Mouse (Mus musculus): Measurements from ENCODE around the gene Chn1. TPM values are rescaled to one million over a fixed set of nuclear protein-coding genes. Genes with fewer than 3 reads are reported as not detected.

Chn1 gene
- polyA plus RNA-seq, 1 experiment from 2014 or later = 7.6 TPM

GRCm38 (mm10) chr2:73724934-73725333 lies 50.2 kb downstream of the Chn1 start:
- DNase-seq (ENCODE audit: low spot score) = no peak
- H3K36me3 ChIP-seq (ENCODE audit: control insufficient read depth, insufficient read depth, low read length) = no peaks in the 10 kb centered on the region
- H3K27me3 ChIP-seq (replicated peaks; ENCODE audit: control insufficient read depth, insufficient read depth, low read length) = no peaks in the 10 kb centered on the region
- H3K4me2 ChIP-seq = no peak overlapping the region
- WGBS = 60% methylated on average over 3 of the region's 3 CpGs
- no peak overlapping the region for H3K9ac ChIP-seq (ENCODE audit: low read depth, low read length)
- no peaks in the 10 kb centered on the region for H3K9me3 ChIP-seq (ENCODE audit: control insufficient read depth, low read length)
- ATAC-seq (replicated peaks; ENCODE audit: low FRiP score) = no peak
- H3K4me1 ChIP-seq (replicated peaks; ENCODE audit: control insufficient read depth, insufficient read depth, low read length) = no peaks in the 10 kb centered on the region; the same call in 1 of the 2 replicates
- H3K27ac ChIP-seq (ENCODE audit: low read depth, low read length) = no peak overlapping the region
- no peak overlapping the region for H3K4me3 ChIP-seq (ENCODE audit: low read depth, low read length)

GRCm38 (mm10) chr2:73721821-73722220 lies 53.3 kb downstream of the Chn1 start:
- H3K4me3 ChIP-seq (ENCODE audit: low read depth, low read length) = no peak overlapping the region
- no peak overlapping the region for H3K9ac ChIP-seq (ENCODE audit: low read depth, low read length)
- H3K27me3 ChIP-seq (replicated peaks; ENCODE audit: control insufficient read depth, insufficient read depth, low read length) = no peaks in the 10 kb centered on the region
- 50% methylated on average over 4 of the region's 4 CpGs for WGBS
- DNase-seq (ENCODE audit: low spot score) = no peak
- H3K4me2 ChIP-seq = no peak overlapping the region
- H3K36me3 ChIP-seq (ENCODE audit: control insufficient read depth, insufficient read depth, low read length) = no peaks in the 10 kb centered on the region
- no peaks in the 10 kb centered on the region for H3K9me3 ChIP-seq (ENCODE audit: control insufficient read depth, low read length)
- H3K4me1 ChIP-seq (replicated peaks; ENCODE audit: control insufficient read depth, insufficient read depth, low read length) = no peaks in the 10 kb centered on the region; the same call in 1 of the 2 replicates
- H3K27ac ChIP-seq (ENCODE audit: low read depth, low read length) = no peak overlapping the region
- ATAC-seq (replicated peaks; ENCODE audit: low FRiP score) = no peak

GRCm38 (mm10) chr2:73712481-73712880 lies 62.7 kb downstream of the Chn1 start:
- Histone ChIP-seq H3K4me1 (replicated peaks; ENCODE audit: control insufficient read depth, insufficient read depth, low read length) (no peaks in the 10 kb centered on the region), H3K36me3 (ENCODE audit: control insufficient read depth, insufficient read depth, low read length) (no peaks in the 10 kb centered on the region), H3K27ac (ENCODE audit: low read depth, low read length) (no peak overlapping the region), H3K9me3 (ENCODE audit: control insufficient read depth, low read length) (no peaks in the 10 kb centered on the region), H3K27me3 (replicated peaks; ENCODE audit: control insufficient read depth, insufficient read depth, low read length) (no peaks in the 10 kb centered on the region), H3K9ac (ENCODE audit: low read depth, low read length) (no peak overlapping the region), H3K4me2 (no peak overlapping the region), H3K4me3 (ENCODE audit: low read depth, low read length) (no peak overlapping the region)
- ATAC-seq (replicated peaks; ENCODE audit: low FRiP score) (no peak), DNase-seq (ENCODE audit: low spot score) (no peak)

GRCm38 (mm10) chr2:73693045-73693444 lies 82.1 kb downstream of the Chn1 start:
- 78% methylated on average over 4 of the region's 4 CpGs for WGBS

GRCm38 (mm10) chr2:73690783-73691604 lies 84.2 kb downstream of the Chn1 start:
- ATAC-seq (replicated peaks; ENCODE audit: low FRiP score) (no peak), DNase-seq (ENCODE audit: low spot score) (no peak)
- H3K27me3 ChIP-seq (replicated peaks; ENCODE audit: control insufficient read depth, insufficient read depth, low read length) = no peaks in the 10 kb centered on the region
- no peak overlapping the region for H3K27ac ChIP-seq (ENCODE audit: low read depth, low read length)
- H3K4me1 ChIP-seq (replicated peaks; ENCODE audit: control insufficient read depth, insufficient read depth, low read length) = no peaks in the 10 kb centered on the region
- no peak overlapping the region for H3K9ac ChIP-seq (ENCODE audit: low read depth, low read length)
- 84% methylated on average over 6 of the region's 6 CpGs for WGBS
- H3K9me3 ChIP-seq (ENCODE audit: control insufficient read depth, low read length) = no peaks in the 10 kb centered on the region
- H3K36me3 ChIP-seq (ENCODE audit: control insufficient read depth, insufficient read depth, low read length) = no peaks in the 10 kb centered on the region
- H3K4me2 ChIP-seq = no peak overlapping the region
- H3K4me3 ChIP-seq (ENCODE audit: low read depth, low read length) = no peak overlapping the region

More at GRCm38 (mm10) chr2:73693045-73693444, 82.1 kb downstream of the Chn1 start:
- no peaks in the 10 kb centered on the region for H3K4me1 ChIP-seq (replicated peaks; ENCODE audit: control insufficient read depth, insufficient read depth, low read length)
- H3K4me3 ChIP-seq (ENCODE audit: low read depth, low read length) = no peak overlapping the region
- DNase-seq (ENCODE audit: low spot score) = no peak
- H3K9me3 ChIP-seq (ENCODE audit: control insufficient read depth, low read length) = no peaks in the 10 kb centered on the region
- H3K9ac ChIP-seq (ENCODE audit: low read depth, low read length) = no peak overlapping the region
- H3K36me3 ChIP-seq (ENCODE audit: control insufficient read depth, insufficient read depth, low read length) = no peaks in the 10 kb centered on the region
- no peaks in the 10 kb centered on the region for H3K27me3 ChIP-seq (replicated peaks; ENCODE audit: control insufficient read depth, insufficient read depth, low read length)
- H3K4me2 ChIP-seq = no peak overlapping the region
- no peak for ATAC-seq (replicated peaks; ENCODE audit: low FRiP score)
- no peak overlapping the region for H3K27ac ChIP-seq (ENCODE audit: low read depth, low read length)

GRCm38 (mm10) chr2:73682500-73682899 lies 92.6 kb downstream of the Chn1 start:
- Histone ChIP-seq H3K4me3 (ENCODE audit: low read depth, low read length) (no peak overlapping the region), H3K27me3 (replicated peaks; ENCODE audit: control insufficient read depth, insufficient read depth, low read length) (no peaks in the 10 kb centered on the region), H3K9me3 (ENCODE audit: control insufficient read depth, low read length) (no peaks in the 10 kb centered on the region), H3K4me2 (no peak overlapping the region), H3K9ac (ENCODE audit: low read depth, low read length) (no peak overlapping the region), H3K27ac (ENCODE audit: low read depth, low read length) (no peak overlapping the region), H3K4me1 (replicated peaks; ENCODE audit: control insufficient read depth, insufficient read depth, low read length) (no peaks in the 10 kb centered on the region), H3K36me3 (ENCODE audit: control insufficient read depth, insufficient read depth, low read length) (no peaks in the 10 kb centered on the region)
- WGBS = 30% methylated on average over 1 of the region's 1 CpGs
- DNase-seq (ENCODE audit: low spot score) = no peak
- no peak for ATAC-seq (replicated peaks; ENCODE audit: low FRiP score)

- Histone ChIP-seq H3K4me2 (no peak overlapping the region), H3K9ac (ENCODE audit: low read depth, low read length) (no peak overlapping the region), H3K4me3 (ENCODE audit: low read depth, low read length) (no peak overlapping the region), H3K27ac (ENCODE audit: low read depth, low read length) (no peak overlapping the region), H3K27me3 (replicated peaks; ENCODE audit: control insufficient read depth, insufficient read depth, low read length) (no peaks in the 10 kb centered on the region), H3K9me3 (ENCODE audit: control insufficient read depth, low read length) (no peaks in the 10 kb centered on the region), H3K36me3 (ENCODE audit: control insufficient read depth, insufficient read depth, low read length) (no peaks in the 10 kb centered on the region), H3K4me1 (replicated peaks; ENCODE audit: control insufficient read depth, insufficient read depth, low read length) (no peaks in the 10 kb centered on the region)
- ATAC-seq (replicated peaks; ENCODE audit: low FRiP score) (no peak), DNase-seq (ENCODE audit: low spot score) (no peak)
- 83% methylated on average over 1 of the region's 1 CpGs for WGBS
These were observed 94.6 kb downstream of the Chn1 start for GRCm38 (mm10) chr2:73680425-73681027.

- DNase-seq (ENCODE audit: low spot score) = no peak
These were observed 106.5 kb downstream of the Chn1 start for GRCm38 (mm10) chr2:73668608-73669007.

More at GRCm38 (mm10) chr2:73668608-73669007, 106.5 kb downstream of the Chn1 start:
- no peak overlapping the region for H3K9ac ChIP-seq (ENCODE audit: low read depth, low read length)
- H3K27ac ChIP-seq (ENCODE audit: low read depth, low read length) = no peak overlapping the region
- no peaks in the 10 kb centered on the region for H3K27me3 ChIP-seq (replicated peaks; ENCODE audit: control insufficient read depth, insufficient read depth, low read length)
- no peaks in the 10 kb centered on the region for H3K36me3 ChIP-seq (ENCODE audit: control insufficient read depth, insufficient read depth, low read length)
- H3K4me1 ChIP-seq (replicated peaks; ENCODE audit: control insufficient read depth, insufficient read depth, low read length) = no peaks in the 10 kb centered on the region
- no peaks in the 10 kb centered on the region for H3K9me3 ChIP-seq (ENCODE audit: control insufficient read depth, low read length)
- no peak overlapping the region for H3K4me3 ChIP-seq (ENCODE audit: low read depth, low read length)
- H3K4me2 ChIP-seq = no peak overlapping the region
- no peak for ATAC-seq (replicated peaks; ENCODE audit: low FRiP score)
- 70% methylated on average over 4 of the region's 4 CpGs for WGBS

Measured in liver, embryonic 11.5 days (tissue).